15 mouse cellular contexts compared by ENCODE assay signal in the genomic region with DNA sequence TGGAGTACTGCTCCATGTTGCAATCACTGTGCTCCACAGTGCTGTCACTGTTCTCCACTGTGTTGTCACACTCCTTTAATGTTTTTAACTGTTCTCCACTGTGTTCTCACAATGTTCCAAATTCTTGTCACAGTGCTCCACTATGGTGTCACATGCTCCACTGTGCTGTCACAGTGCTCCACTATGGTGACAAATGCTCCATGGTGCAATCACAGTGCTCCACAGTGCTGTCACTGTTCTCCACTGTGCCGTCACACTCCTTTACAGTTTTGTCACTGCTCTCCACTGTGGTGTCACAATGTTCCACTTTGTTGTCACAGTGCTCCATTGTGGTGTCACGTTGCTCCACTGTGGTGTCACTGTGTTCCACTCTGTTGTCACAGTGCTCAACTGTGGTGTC.
DNase-seq lines count a peak whose midpoint lies in the region; ATAC-seq lines count a peak whose summit lies in the region.
"Had no signal": no experiment of that assay in that cellular context is flagged by ENCODE, and none has a peak within 500 bp of the region (broad histone marks: within the 10 kb centered on the region; RNA-seq: fewer than 3 reads in every experiment).

No protein-coding gene starts in this region.

- H3K9ac ChIP-seq in heart, embryonic 12.5 days, result no peak overlapping the region
- no peak overlapping the region for H3K9ac ChIP-seq in lung, embryonic 15.5 days
- no peak overlapping the region for H3K9ac ChIP-seq in embryonic facial prominence, embryonic 12.5 days
- no peak overlapping the region for H3K9ac ChIP-seq in intestine, embryonic 15.5 days
- H3K9ac ChIP-seq: forebrain, postnatal 0 days; heart, embryonic 13.5 days had no signal

- no peak overlapping the region for H3K27ac ChIP-seq in heart, embryonic 12.5 days (ENCODE audit: poor library complexity, severe bottlenecking)
- no peak overlapping the region for H3K27ac ChIP-seq in lung, embryonic 15.5 days
- H3K27ac ChIP-seq in embryonic facial prominence, embryonic 12.5 days, result no peak overlapping the region
- H3K27ac ChIP-seq in intestine, embryonic 15.5 days, result no peak overlapping the region
- H3K27ac ChIP-seq: heart, embryonic 13.5 days had no signal

- H3K4me2 ChIP-seq in heart, embryonic 12.5 days, result no peak overlapping the region
- H3K4me2 ChIP-seq in lung, embryonic 15.5 days, result no peak overlapping the region
- H3K4me2 ChIP-seq in embryonic facial prominence, embryonic 12.5 days (replicated peaks), result no peak overlapping the region
- H3K4me2 ChIP-seq in intestine, embryonic 15.5 days (replicated peaks), result no peak overlapping the region
- H3K4me2 ChIP-seq: heart, embryonic 13.5 days had no signal

- no peaks in the 10 kb centered on the region for H3K27me3 ChIP-seq in heart, embryonic 12.5 days (replicated peaks)
- no peaks in the 10 kb centered on the region for H3K27me3 ChIP-seq in lung, embryonic 15.5 days
- H3K27me3 ChIP-seq in embryonic facial prominence, embryonic 12.5 days, result no peaks in the 10 kb centered on the region
- H3K27me3 ChIP-seq in intestine, embryonic 15.5 days (replicated peaks), result no peaks in the 10 kb centered on the region
- H3K27me3 ChIP-seq: heart, embryonic 13.5 days had no signal

- no peaks in the 10 kb centered on the region for H3K36me3 ChIP-seq in heart, embryonic 12.5 days
- no peaks in the 10 kb centered on the region for H3K36me3 ChIP-seq in lung, embryonic 15.5 days
- H3K36me3 ChIP-seq in embryonic facial prominence, embryonic 12.5 days, result no peaks in the 10 kb centered on the region
- H3K36me3 ChIP-seq in intestine, embryonic 15.5 days, result no peaks in the 10 kb centered on the region
- H3K36me3 ChIP-seq: G1E; heart, embryonic 13.5 days had no signal

- peaks cover 61% of the 10 kb centered on the region for H3K9me3 ChIP-seq in heart, embryonic 12.5 days (replicated peaks)
- H3K9me3 ChIP-seq in lung, embryonic 15.5 days, result peaks cover 39% of the 10 kb centered on the region
- H3K9me3 ChIP-seq in embryonic facial prominence, embryonic 12.5 days, result peaks cover 56% of the 10 kb centered on the region
- H3K9me3 ChIP-seq in intestine, embryonic 15.5 days, result peaks cover 30% of the 10 kb centered on the region; the same call in 1 of the 2 replicates

- H3K4me1 ChIP-seq in heart, embryonic 12.5 days (replicated peaks), result no peaks in the 10 kb centered on the region
- no peaks in the 10 kb centered on the region for H3K4me1 ChIP-seq in lung, embryonic 15.5 days
- H3K4me1 ChIP-seq in embryonic facial prominence, embryonic 12.5 days, result no peaks in the 10 kb centered on the region
- no peaks in the 10 kb centered on the region for H3K4me1 ChIP-seq in intestine, embryonic 15.5 days (replicated peaks)
- H3K4me1 ChIP-seq: heart, embryonic 13.5 days had no signal

- ATAC-seq in heart, embryonic 12.5 days (ENCODE audit: insufficient number of reproducible peaks, low FRiP score), result 0 out of 2 replicates have a peak, but pooled peaks have one; percentile 26
- 0 out of 2 replicates have a peak, but pooled peaks have one; percentile 23 for ATAC-seq in lung, embryonic 15.5 days (ENCODE audit: borderline replicate concordance, extremely low read depth, low FRiP score, low TSS enrichment)
- ATAC-seq in embryonic facial prominence, embryonic 12.5 days (ENCODE audit: insufficient number of reproducible peaks, insufficient read depth, low FRiP score, low TSS enrichment), result peak; percentile 26; the same call in 1 of the 2 replicates
- ATAC-seq in intestine, embryonic 15.5 days, result peak; percentile 23; the same call in 1 of the 2 replicates
- ATAC-seq: forebrain, postnatal 0 days had no signal

- no peak for DNase-seq in heart, postnatal 36 days
- DNase-seq in lung, postnatal 14 days, result no peak
- no peak for DNase-seq in right cerebral cortex, postnatal 25 days
- DNase-seq: adrenal gland, postnatal 14 days; cerebellum, postnatal 14 days; forebrain, postnatal 0 days; gastrocnemius, postnatal 10 days; kidney, postnatal 36 days; lung, adult 18-20 months had no signal

- H3K4me3 ChIP-seq in heart, embryonic 12.5 days, result no peak overlapping the region
- no peak overlapping the region for H3K4me3 ChIP-seq in lung, embryonic 15.5 days
- no peak overlapping the region for H3K4me3 ChIP-seq in embryonic facial prominence, embryonic 12.5 days
- H3K4me3 ChIP-seq in intestine, embryonic 15.5 days (replicated peaks), result no peak overlapping the region
- H3K4me3 ChIP-seq: heart, embryonic 13.5 days had no signal

- intact Hi-C loops in heart, postnatal 36 days (cut with DNase I), result no loop called here

- 34% methylated on average over 2 of the region's 2 CpGs for WGBS in heart, embryonic 12.5 days
- WGBS in lung, embryonic 15.5 days, result 36% methylated on average over 2 of the region's 2 CpGs
- WGBS in embryonic facial prominence, embryonic 12.5 days, result 41% methylated on average over 2 of the region's 2 CpGs
- 45% methylated on average over 2 of the region's 2 CpGs for WGBS in intestine, embryonic 15.5 days
